Mouse (Mus musculus): ENCODE measurements around the gene Cdkl5. TPM values are rescaled to one million over a fixed set of nuclear protein-coding genes. Genes with fewer than 3 reads are reported as not detected.

Gene Cdkl5
- polyA plus RNA-seq (2016; fragmentation: Nextera tagmentation; extraction: Ambion mirVana): 3.6 and 4.8 TPM in 2 replicates

DNA sequence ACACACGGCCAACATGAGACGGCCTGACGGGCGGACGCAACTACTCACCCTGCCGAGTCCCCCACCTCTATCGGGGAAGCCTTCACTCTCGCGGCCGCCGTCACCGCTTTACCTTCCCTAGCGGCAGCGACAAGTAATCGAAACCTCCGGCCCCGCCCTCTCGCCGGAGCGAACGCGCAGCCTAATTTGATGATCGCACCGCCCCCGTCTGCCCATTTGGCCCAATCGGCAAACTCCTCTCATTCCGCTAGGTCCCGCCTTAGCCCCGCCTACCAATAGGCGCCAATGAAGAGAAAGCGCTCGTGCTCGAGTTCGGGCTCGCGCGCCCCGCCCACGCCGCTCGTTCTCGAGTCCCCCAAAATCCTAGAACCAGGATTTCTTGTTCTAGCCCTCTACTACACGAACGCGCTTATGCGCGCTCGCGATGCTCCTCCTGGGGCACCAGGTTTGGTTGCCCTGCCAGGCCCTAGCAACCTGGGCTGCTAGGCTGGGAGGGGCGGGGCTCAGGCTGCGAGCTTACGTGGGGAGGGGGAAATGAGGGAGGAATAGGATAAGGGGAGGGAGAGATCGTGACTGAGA is at the start of gene Cdkl5:
Gene Cdkl5, minus strand, starts transcription at position 162 of the 579 bp plus-strand sequence.
- Histone ChIP-seq H3K27ac (replicated peaks) (peak within 1 kb of the TSS; percentile 83), H3K4me2 (replicated peaks) (peak within 1 kb of the TSS; percentile 56), H3K4me3 (peak within 1 kb of the TSS; percentile 62), H3K9me3 (no peaks in the 10 kb centered on the region), H3K36me3 (no peaks in the 10 kb centered on the region), H3K9ac (replicated peaks) (peak within 1 kb of the TSS; percentile 63), H3K27me3 (peaks cover 25% of the 10 kb centered on the region), H3K4me1 (0 out of 2 replicates have a peak, but pooled peaks cover 3% of the 10 kb centered on the region)
- 27% methylated on average over 53 of the region's 53 CpGs for WGBS
- ATAC-seq (ENCODE audit: low FRiP score, low read depth): peak; percentile 94

DNA sequence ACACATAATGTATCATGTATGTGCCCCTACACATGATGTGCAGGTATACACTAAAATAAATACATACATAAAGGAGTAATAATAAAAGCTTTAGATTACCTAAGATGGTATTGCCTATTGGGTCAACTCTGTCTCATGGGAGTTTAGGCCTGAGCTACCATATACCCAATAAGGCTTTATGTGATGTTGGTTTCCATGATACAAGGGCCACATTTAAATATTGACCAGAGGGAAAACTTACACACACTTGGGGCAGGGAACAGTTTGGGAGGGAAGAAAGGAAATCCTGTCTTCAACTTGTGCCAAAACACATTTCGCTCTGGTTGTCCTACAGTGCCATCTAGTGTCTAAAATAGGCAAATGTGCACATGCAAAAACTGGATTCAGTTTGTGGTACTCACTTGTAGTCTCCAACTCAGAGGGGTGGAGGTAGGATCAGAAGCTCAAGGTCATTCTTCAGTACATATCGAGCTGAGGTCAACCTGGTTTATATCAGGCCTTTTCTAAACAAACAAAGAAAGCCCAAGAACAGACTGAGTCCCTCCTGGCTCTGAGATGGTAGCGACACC is 38.8 kb upstream of the Cdkl5 start:
- H3K36me3 ChIP-seq: no peaks in the 10 kb centered on the region
- 42% methylated on average over 3 of the region's 3 CpGs for WGBS
- no peak for ATAC-seq (ENCODE audit: low FRiP score, low read depth)
- no peak overlapping the region for H3K27ac ChIP-seq (replicated peaks)
- H3K9me3 ChIP-seq: no peaks in the 10 kb centered on the region
- H3K4me1 ChIP-seq: no peaks in the 10 kb centered on the region
- H3K9ac ChIP-seq (replicated peaks): no peak overlapping the region
- no peak overlapping the region for H3K4me3 ChIP-seq
- no peak overlapping the region for H3K4me2 ChIP-seq (replicated peaks)
- H3K27me3 ChIP-seq: peaks cover 13% of the 10 kb centered on the region

DNA sequence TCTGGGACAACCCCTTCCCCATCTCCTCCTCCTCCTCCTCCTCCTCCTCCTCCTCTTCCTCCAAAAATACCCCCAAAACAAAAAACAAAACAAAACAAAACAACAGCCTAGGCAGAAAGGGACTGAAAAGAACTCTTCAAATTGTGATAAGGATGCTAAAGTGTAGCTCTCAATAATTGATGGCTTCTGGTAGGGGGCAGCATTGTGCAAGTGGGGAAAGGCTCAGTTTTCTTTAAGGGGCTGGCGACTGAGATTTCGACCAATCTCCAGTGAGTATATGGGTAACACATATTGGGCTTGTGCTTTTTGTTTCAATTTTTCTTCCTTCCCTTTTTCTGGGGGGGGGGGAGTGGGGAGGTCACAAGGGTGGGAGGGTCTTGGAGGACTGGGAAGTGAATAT is 37.9 kb upstream of the Cdkl5 start:
- no peak overlapping the region for H3K4me2 ChIP-seq (replicated peaks)
- no peaks in the 10 kb centered on the region for H3K36me3 ChIP-seq
- H3K4me3 ChIP-seq: no peak overlapping the region
- H3K27ac ChIP-seq (replicated peaks): no peak overlapping the region
- no peak for ATAC-seq (ENCODE audit: low FRiP score, low read depth)
- no peaks in the 10 kb centered on the region for H3K4me1 ChIP-seq
- WGBS: 58% methylated on average over 2 of the region's 2 CpGs
- no peak overlapping the region for H3K9ac ChIP-seq (replicated peaks)
- no peaks in the 10 kb centered on the region for H3K9me3 ChIP-seq
- peaks cover 13% of the 10 kb centered on the region for H3K27me3 ChIP-seq

DNA sequence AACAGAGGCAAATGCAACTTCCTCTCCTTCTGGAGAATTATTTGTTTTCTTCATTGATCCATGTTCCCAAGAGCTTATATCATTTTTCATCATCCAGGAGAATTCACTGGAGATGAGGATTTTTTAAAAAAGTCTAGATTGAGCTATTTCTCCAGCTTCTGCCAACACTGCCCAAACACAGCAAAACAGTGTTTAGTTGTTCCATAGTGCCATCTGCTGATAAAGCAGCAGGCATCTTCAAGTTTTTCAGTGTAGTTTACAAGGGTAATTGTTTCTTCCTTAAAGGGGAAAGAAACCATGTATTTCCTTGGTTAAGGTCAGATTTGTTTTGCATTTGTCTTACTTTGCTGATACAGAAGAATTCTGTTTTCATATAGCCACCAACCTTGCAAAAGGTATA is 35.7 kb upstream of the Cdkl5 start:
- Histone ChIP-seq H3K4me3 (no peak overlapping the region), H3K36me3 (no peaks in the 10 kb centered on the region), H3K4me2 (replicated peaks) (no peak overlapping the region), H3K4me1 (no peaks in the 10 kb centered on the region), H3K27me3 (peaks cover 13% of the 10 kb centered on the region), H3K9me3 (no peaks in the 10 kb centered on the region), H3K9ac (replicated peaks) (no peak overlapping the region), H3K27ac (replicated peaks) (no peak overlapping the region)
- ATAC-seq (ENCODE audit: low FRiP score, low read depth): no peak

DNA sequence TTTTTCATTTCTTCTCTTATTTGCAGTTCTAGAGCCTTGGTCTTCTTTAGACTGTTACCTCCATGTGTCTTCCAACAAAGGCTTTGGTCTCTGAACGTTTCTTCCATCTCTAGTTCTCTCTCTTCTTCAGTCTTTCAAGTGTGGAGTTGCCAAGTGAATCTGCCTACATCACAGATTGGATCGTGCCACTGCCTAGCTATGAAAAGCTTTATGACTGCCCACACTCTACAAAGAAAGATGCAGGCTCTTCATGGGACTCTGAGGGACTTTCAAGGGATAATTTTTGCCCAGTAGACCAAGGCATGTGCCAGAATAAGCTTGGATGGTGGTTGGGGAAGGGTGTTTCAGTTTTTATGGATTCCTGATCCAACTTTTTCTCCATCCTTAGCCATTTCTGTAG is 30.0 kb upstream of the Cdkl5 start:
- no peaks in the 10 kb centered on the region for H3K9me3 ChIP-seq
- H3K4me3 ChIP-seq: no peak overlapping the region
- H3K9ac ChIP-seq (replicated peaks): no peak overlapping the region
- no peaks in the 10 kb centered on the region for H3K36me3 ChIP-seq
- no peak overlapping the region for H3K4me2 ChIP-seq (replicated peaks)
- 70% methylated on average over 2 of the region's 2 CpGs for WGBS
- H3K27me3 ChIP-seq: peaks cover 9% of the 10 kb centered on the region; the same call in 1 of the 2 replicates
- H3K27ac ChIP-seq (replicated peaks): no peak overlapping the region
- no peak for ATAC-seq (ENCODE audit: low FRiP score, low read depth)
- H3K4me1 ChIP-seq: no peaks in the 10 kb centered on the region

DNA sequence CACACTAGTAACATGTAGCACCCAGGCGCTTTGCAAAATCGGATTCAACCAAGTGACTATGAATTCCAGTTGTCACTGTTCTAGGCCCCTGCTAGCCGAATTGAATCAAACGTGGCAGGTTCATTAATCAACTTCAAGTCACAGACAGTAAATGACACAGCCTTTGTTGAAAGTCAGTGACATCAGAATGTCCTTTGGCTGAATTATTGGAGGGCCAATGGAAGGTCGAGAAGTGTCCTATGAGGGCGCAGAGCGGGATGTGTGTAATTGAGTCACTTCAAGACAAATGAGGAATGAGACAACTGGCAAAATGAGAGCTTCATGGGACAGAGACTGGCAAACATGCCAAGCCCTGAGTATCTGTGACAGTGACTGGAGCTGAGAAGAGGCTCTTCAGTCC is 27.0 kb upstream of the Cdkl5 start:
- H3K9ac ChIP-seq (replicated peaks): no peak overlapping the region
- peaks cover 7% of the 10 kb centered on the region; the same call in 1 of the 2 replicates for H3K27me3 ChIP-seq
- H3K36me3 ChIP-seq: no peaks in the 10 kb centered on the region
- WGBS: 87% methylated on average over 7 of the region's 7 CpGs
- no peak overlapping the region for H3K4me2 ChIP-seq (replicated peaks)
- no peak overlapping the region for H3K27ac ChIP-seq (replicated peaks)
- no peak for ATAC-seq (ENCODE audit: low FRiP score, low read depth)
- H3K9me3 ChIP-seq: no peaks in the 10 kb centered on the region
- H3K4me1 ChIP-seq: no peaks in the 10 kb centered on the region
- no peak overlapping the region for H3K4me3 ChIP-seq

DNA sequence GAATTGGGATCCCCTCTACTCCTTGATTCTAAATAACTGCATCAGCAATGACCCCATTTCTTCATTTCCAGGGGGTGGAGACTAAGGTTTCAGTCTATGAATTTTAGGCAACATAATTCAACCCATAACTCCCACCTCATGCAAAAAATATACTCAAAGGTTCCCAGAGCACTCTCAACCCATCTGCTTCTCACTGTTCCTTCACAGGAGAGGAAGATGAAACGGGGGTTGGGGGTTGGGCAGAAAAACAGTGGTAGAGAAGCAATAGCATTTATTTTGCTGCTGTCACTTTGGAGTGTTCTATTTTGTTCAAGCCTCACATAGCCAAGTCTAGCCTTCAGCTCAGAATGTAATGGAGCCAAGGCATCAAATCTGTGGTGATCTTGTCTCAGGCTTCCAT is 23.7 kb upstream of the Cdkl5 start:
- Histone ChIP-seq H3K36me3 (no peaks in the 10 kb centered on the region), H3K4me3 (no peak overlapping the region), H3K9ac (replicated peaks) (no peak overlapping the region), H3K27me3 (peaks cover 17% of the 10 kb centered on the region; the same call in 1 of the 2 replicates), H3K27ac (replicated peaks) (no peak overlapping the region), H3K4me2 (replicated peaks) (no peak overlapping the region), H3K4me1 (no peaks in the 10 kb centered on the region), H3K9me3 (no peaks in the 10 kb centered on the region)
- no peak for ATAC-seq (ENCODE audit: low FRiP score, low read depth)
- WGBS: 75% methylated on average over 1 of the region's 1 CpGs

DNA sequence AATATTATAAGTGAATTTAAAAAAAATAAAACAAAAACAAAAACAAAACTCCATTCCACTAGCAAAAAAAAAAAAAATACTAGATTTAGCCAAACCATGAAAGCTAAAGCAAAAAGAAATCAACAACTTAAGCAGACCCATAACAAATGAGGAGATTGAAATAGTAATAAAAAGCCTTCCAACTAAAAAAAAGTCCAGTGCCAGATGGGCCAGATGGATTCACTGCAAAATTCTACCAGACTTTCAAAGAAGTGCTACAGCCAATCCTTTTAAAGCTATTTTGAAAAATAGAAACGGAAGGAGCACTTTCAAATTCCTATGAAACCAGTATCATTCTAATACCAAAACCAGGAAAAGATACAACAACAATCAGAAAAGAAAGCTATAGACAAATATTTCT is 11.8 kb upstream of the Cdkl5 start:
- ATAC-seq (ENCODE audit: low FRiP score, low read depth): no peak
- whole genome bisulfite sequencing: 75% methylated on average over 1 of the region's 1 CpGs
- peaks cover 23% of the 10 kb centered on the region for H3K27me3 ChIP-seq

DNA sequence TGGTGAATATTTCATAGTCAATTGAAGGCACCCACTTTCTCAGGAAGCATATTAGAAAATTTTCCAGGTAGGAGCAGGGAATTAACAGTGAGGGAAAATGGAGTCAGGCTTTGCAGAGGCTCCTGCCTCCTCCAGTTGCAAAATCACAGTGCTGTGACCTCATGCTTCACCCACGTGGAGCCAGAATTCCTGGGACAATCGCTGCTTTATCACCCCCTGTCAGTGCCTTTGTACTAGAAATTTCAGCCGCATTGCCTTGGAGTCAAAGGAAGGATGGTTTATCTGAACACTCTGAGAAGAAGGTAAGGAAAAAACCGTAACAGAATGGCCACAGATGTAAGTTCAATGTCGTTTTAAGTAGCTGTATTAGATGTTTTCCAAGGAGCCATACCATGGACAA is 1.5 kb upstream of the Cdkl5 start:
- H3K36me3 ChIP-seq: no peaks in the 10 kb centered on the region

More for the DNA sequence above, 11.8 kb upstream of the Cdkl5 start:
- no peaks in the 10 kb centered on the region for H3K36me3 ChIP-seq
- no peak overlapping the region for H3K4me2 ChIP-seq (replicated peaks)
- H3K9me3 ChIP-seq: no peaks in the 10 kb centered on the region
- no peak overlapping the region for H3K9ac ChIP-seq (replicated peaks)
- H3K4me1 ChIP-seq: no peaks in the 10 kb centered on the region
- no peak overlapping the region for H3K4me3 ChIP-seq
- no peak overlapping the region for H3K27ac ChIP-seq (replicated peaks)

DNA sequence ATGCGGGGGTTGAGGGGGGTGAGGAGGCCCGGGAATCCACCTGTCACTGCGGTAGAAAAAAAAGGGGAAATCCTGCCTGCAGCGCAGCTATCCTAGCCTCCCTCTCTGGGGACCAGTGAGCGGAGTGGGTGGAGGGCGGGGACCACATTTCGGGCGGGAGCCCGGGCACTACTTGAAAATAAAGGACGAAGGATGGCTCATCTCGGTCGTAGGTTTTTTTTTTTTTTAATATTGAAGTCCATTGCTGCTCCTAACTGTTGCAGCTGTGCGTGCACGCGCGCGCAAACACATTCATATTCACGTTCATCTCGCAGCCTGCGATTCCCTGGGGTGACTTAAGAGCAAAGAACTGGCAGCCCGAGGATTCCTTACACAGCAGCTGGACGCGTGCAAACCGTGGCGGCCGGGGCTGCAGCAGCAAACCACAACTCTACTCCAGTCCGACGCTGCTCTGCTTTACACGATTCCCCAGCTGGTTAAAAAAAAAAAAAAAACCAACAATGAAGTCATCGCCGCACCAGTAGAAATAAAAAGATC is 695 bp upstream of the Cdkl5 start:
- H3K4me3 ChIP-seq: peak overlapping the region; percentile 62
- ATAC-seq (ENCODE audit: low FRiP score, low read depth): peak; percentile 50
- H3K36me3 ChIP-seq: no peaks in the 10 kb centered on the region
- no peaks in the 10 kb centered on the region for H3K9me3 ChIP-seq
- peaks cover 25% of the 10 kb centered on the region for H3K27me3 ChIP-seq
- peak overlapping the region; percentile 83 for H3K27ac ChIP-seq (replicated peaks)
- H3K4me1 ChIP-seq: 0 out of 2 replicates have a peak, but pooled peaks cover 3% of the 10 kb centered on the region
- H3K4me2 ChIP-seq (replicated peaks): peak overlapping the region; percentile 41
- H3K9ac ChIP-seq (replicated peaks): peak overlapping the region; percentile 37; the same call in 1 of the 2 replicates
- 29% methylated on average over 31 of the region's 31 CpGs for WGBS

More for the DNA sequence above, 1.5 kb upstream of the Cdkl5 start:
- Histone ChIP-seq H3K27ac (replicated peaks) (no peak overlapping the region), H3K4me1 (0 out of 2 replicates have a peak, but pooled peaks cover 3% of the 10 kb centered on the region), H3K27me3 (peaks cover 25% of the 10 kb centered on the region), H3K4me3 (no peak overlapping the region), H3K4me2 (replicated peaks) (peak overlapping the region; percentile 23; the same call in 1 of the 2 replicates), H3K9me3 (no peaks in the 10 kb centered on the region), H3K9ac (replicated peaks) (no peak overlapping the region)
- no peak for ATAC-seq (ENCODE audit: low FRiP score, low read depth)
- 23% methylated on average over 5 of the region's 5 CpGs for WGBS

DNA sequence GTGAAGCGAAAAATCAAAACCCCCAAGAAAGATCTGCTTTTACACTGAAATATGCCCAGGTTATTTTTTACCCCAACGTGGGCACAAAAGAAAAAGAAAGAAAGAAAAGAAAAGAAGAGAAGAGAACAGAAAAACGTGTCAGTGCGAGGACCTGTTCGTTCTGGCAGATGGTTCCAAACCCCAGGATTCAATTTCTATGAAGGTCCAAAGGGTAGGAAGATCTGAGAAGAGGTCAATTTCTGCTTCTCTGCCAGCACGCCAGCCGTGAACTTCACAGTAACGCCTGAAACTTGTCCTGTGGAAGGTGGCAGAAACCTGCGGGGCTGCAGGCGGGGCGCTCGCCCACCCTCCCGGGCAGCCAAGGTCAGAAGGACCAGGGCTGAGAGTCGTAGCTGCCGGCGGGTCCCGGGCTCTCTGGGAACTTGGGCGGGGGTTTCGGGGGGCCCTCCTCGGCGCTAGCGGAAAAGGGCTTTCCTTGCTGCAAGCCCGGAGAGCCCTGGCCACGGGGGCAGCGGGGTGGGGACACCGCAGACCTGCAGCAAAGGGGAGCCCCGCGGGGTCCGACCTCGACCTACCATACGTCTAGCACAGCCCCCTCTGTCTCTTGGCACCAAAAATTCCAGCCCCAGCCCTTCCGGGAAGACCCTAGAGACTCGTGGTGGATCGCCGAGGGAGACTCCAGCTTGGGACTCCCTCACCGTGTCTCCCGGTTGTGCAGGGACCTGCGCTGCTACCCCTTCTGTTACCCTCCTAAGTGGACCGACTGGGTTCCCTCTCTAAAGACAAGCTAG is 560 bp downstream of the Cdkl5 start:
- H3K9me3 ChIP-seq: no peaks in the 10 kb centered on the region
- peak overlapping the region; percentile 63 for H3K9ac ChIP-seq (replicated peaks)
- H3K4me2 ChIP-seq (replicated peaks): peak overlapping the region; percentile 56
- ATAC-seq (ENCODE audit: low FRiP score, low read depth): no peak; the same call in none of the 2 replicates
- peak overlapping the region; percentile 62 for H3K4me3 ChIP-seq
- H3K27ac ChIP-seq (replicated peaks): peak overlapping the region; percentile 83
- no peaks in the 10 kb centered on the region for H3K36me3 ChIP-seq
- H3K4me1 ChIP-seq: 0 out of 2 replicates have a peak, but pooled peaks cover 3% of the 10 kb centered on the region
- H3K27me3 ChIP-seq: peaks cover 25% of the 10 kb centered on the region
- 30% methylated on average over 34 of the region's 39 CpGs for WGBS

DNA sequence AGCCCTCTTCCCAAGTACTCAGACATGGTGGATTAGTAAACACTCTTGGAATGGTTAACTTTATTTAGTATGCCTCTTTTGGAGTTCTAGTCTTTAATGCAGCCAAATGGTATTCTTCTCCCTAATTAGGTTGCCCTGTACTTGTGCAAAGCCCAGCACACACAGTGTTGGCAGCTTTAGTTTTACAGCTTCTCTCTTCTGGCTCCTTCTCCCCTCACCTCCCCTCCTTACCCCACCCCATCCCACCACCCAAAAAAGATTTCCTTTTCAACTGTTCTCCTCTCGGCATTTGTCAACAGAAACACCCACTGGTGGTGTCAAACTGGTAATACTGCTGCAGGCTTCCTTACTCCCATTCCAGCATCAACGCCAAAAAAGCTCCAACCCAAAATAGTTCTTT is 1.8 kb downstream of the Cdkl5 start:
- WGBS: 32% methylated on average over 2 of the region's 2 CpGs
- Histone ChIP-seq H3K4me3 (peak overlapping the region; percentile 62), H3K4me1 (0 out of 2 replicates have a peak, but pooled peaks cover 3% of the 10 kb centered on the region), H3K36me3 (no peaks in the 10 kb centered on the region), H3K4me2 (replicated peaks) (peak overlapping the region; percentile 56), H3K27me3 (peaks cover 20% of the 10 kb centered on the region), H3K27ac (replicated peaks) (no peak overlapping the region), H3K9ac (replicated peaks) (no peak overlapping the region), H3K9me3 (no peaks in the 10 kb centered on the region)
- ATAC-seq (ENCODE audit: low FRiP score, low read depth): no peak
